23 mouse cellular contexts compared by ENCODE assay signal in genomic region chr7:99956095-99956494, GRCm38 (mm10). TPM values are rescaled to one million over a fixed set of nuclear protein-coding genes. Genes with fewer than 3 reads are reported as not detected.
"Had no signal": no experiment of that assay in that cellular context is flagged by ENCODE, and none has a peak within 500 bp of the region (broad histone marks: within the 10 kb centered on the region; RNA-seq: fewer than 3 reads in every experiment).

No protein-coding gene starts in this region.

- H3K27me3 ChIP-seq: kidney, embryonic 15.5 days; limb, embryonic 12.5 days; limb, embryonic 15.5 days; midbrain, embryonic 13.5 days; neural tube, embryonic 12.5 days; stomach, embryonic 15.5 days had no signal

- H3K4me2 ChIP-seq: kidney, embryonic 15.5 days; limb, embryonic 12.5 days; limb, embryonic 15.5 days; liver, embryonic 11.5 days; lung, embryonic 14.5 days; midbrain, embryonic 13.5 days; neural tube, embryonic 12.5 days; stomach, embryonic 15.5 days had no signal

- H3K9ac ChIP-seq: kidney, embryonic 15.5 days; limb, embryonic 12.5 days; limb, embryonic 15.5 days; liver, embryonic 14.5 days; liver, postnatal 0 days; lung, embryonic 14.5 days; midbrain, embryonic 13.5 days; neural tube, embryonic 12.5 days; stomach, embryonic 15.5 days had no signal

- H3K4me1 ChIP-seq: neural tube, embryonic 12.5 days; stomach, embryonic 15.5 days had no signal

- ATAC-seq: liver, postnatal 0 days; lung, postnatal 0 days; midbrain, embryonic 13.5 days; midbrain, embryonic 16.5 days had no signal

- DNase-seq: kidney, adult 11 months; kidney, adult 8-10 months; kidney, postnatal 10 days; kidney, postnatal 4 days; left cerebral cortex, postnatal 4 days; liver, postnatal 0 days; lung, embryonic 14.5 days; retina, postnatal 1 day; right cerebral cortex, postnatal 25 days; spleen, adult 18-20 months; thymus, postnatal 36 days had no signal

- H3K27ac ChIP-seq: kidney, embryonic 15.5 days; limb, embryonic 12.5 days; limb, embryonic 15.5 days; liver, embryonic 14.5 days; midbrain, embryonic 13.5 days; neural tube, embryonic 12.5 days; stomach, embryonic 15.5 days had no signal

- H3K4me3 ChIP-seq: kidney, embryonic 15.5 days; limb, embryonic 12.5 days; limb, embryonic 15.5 days; midbrain, embryonic 13.5 days; neural tube, embryonic 12.5 days; stomach, embryonic 15.5 days had no signal

- H3K9me3 ChIP-seq: kidney, embryonic 15.5 days; limb, embryonic 12.5 days; limb, embryonic 15.5 days; midbrain, embryonic 13.5 days; neural tube, embryonic 12.5 days; stomach, embryonic 15.5 days had no signal

RNA-seq across cellular contexts. Expression of gene Chrdl2, which starts 49.9 kb away (rescaled TPM):
- total RNA-seq: layer of hippocampus, adult 18-20 months; left cerebral cortex, postnatal 4 days; neutrophil, adult 5-6 weeks had no signal
- polyA plus RNA-seq: liver, postnatal 0 days; midbrain, embryonic 13.5 days had no signal
